Comparison of ENCODE assay signal across 8 mouse cellular contexts in genomic region chr13:14612926-14613529, GRCm38 (mm10). TPM values are rescaled to one million over a fixed set of nuclear protein-coding genes. Genes with fewer than 3 reads are reported as not detected.
DNase-seq lines count a peak whose midpoint lies in the region; ATAC-seq and TF ChIP-seq lines count a peak whose summit lies in the region.

Gene Mrpl32, minus strand, starts transcription at chr13:14613165.
Gene Psma2, plus strand, starts transcription at chr13:14613240.

- H3K27me3 ChIP-seq in E14TG2a.4 (ENCODE audit: insufficient read depth, low read length), result no peaks in the 10 kb centered on the region
- H3K27me3 ChIP-seq in forebrain, embryonic 12.5 days, result no peaks in the 10 kb centered on the region
- H3K27me3 ChIP-seq in heart, postnatal 0 days (ENCODE audit: control insufficient read depth, insufficient read depth, low read length), result no peaks in the 10 kb centered on the region
- no peaks in the 10 kb centered on the region for H3K27me3 ChIP-seq in liver, embryonic 16.5 days (ENCODE audit: control insufficient read depth, insufficient read depth, low read depth, low read length)
- no peaks in the 10 kb centered on the region for H3K27me3 ChIP-seq in neural tube, embryonic 13.5 days
- no peaks in the 10 kb centered on the region for H3K27me3 ChIP-seq in testis, adult 2 months (ENCODE audit: control insufficient read depth, insufficient read depth, low read length)

- H3K4me3 ChIP-seq in E14TG2a.4 (replicated peaks; ENCODE audit: low read length), result peak within 1 kb of the TSS; percentile 98
- H3K4me3 ChIP-seq in forebrain, embryonic 12.5 days (replicated peaks), result peak within 1 kb of the TSS; percentile 80
- peak within 1 kb of the TSS; percentile 96 for H3K4me3 ChIP-seq in heart, postnatal 0 days (ENCODE audit: low read depth, low read length)
- peak within 1 kb of the TSS; percentile 91 for H3K4me3 ChIP-seq in liver, embryonic 16.5 days (ENCODE audit: low read depth, low read length)
- peak within 1 kb of the TSS; percentile 95 for H3K4me3 ChIP-seq in neural tube, embryonic 13.5 days
- H3K4me3 ChIP-seq in testis, adult 2 months (ENCODE audit: control insufficient read depth, low read depth, low read length), result peak within 1 kb of the TSS; percentile 100

- peak; percentile 98 for DNase-seq in c-Kit-positive CD71-positive TER-119-positive erythroid progenitor cells, embryonic 14.5 days (ENCODE audit: low spot score)
- DNase-seq in heart, postnatal 0 days (ENCODE audit: low spot score), result peak; percentile 99
- peak; percentile 96 to 98 for DNase-seq in kidney, postnatal 4 days

- no peaks in the 10 kb centered on the region for H3K9me3 ChIP-seq in E14TG2a.4 (ENCODE audit: low read length)
- H3K9me3 ChIP-seq in forebrain, embryonic 12.5 days, result no peaks in the 10 kb centered on the region
- no peaks in the 10 kb centered on the region for H3K9me3 ChIP-seq in heart, postnatal 0 days (replicated peaks; ENCODE audit: control insufficient read depth, low read length)
- H3K9me3 ChIP-seq in liver, embryonic 16.5 days (replicated peaks; ENCODE audit: control insufficient read depth, low read length), result no peaks in the 10 kb centered on the region
- H3K9me3 ChIP-seq in neural tube, embryonic 13.5 days, result no peaks in the 10 kb centered on the region

- peak within 1 kb of the TSS; percentile 70 for H3K4me2 ChIP-seq in forebrain, embryonic 12.5 days
- peak within 1 kb of the TSS; percentile 78 for H3K4me2 ChIP-seq in heart, postnatal 0 days (ENCODE audit: low read depth, low read length)
- peak within 1 kb of the TSS; percentile 64 for H3K4me2 ChIP-seq in liver, embryonic 16.5 days (ENCODE audit: low read depth, low read length)
- H3K4me2 ChIP-seq in neural tube, embryonic 13.5 days, result peak within 1 kb of the TSS; percentile 86

- no peak for TF ChIP-seq EP300 in heart, postnatal 0 days (IDR thresholded peaks at IDR 0.05; ENCODE audit: low read depth)

- TF ChIP-seq POLR2A in testis, adult 2 months (IDR thresholded peaks at IDR 0.05; ENCODE audit: control insufficient read depth, low read depth, low read length), result peak; percentile 95

- H3K27ac ChIP-seq in forebrain, embryonic 12.5 days, result no peak within 1 kb of the TSS
- peak within 1 kb of the TSS; percentile 83 for H3K27ac ChIP-seq in heart, postnatal 0 days (ENCODE audit: low read depth)
- peak within 1 kb of the TSS; percentile 93 for H3K27ac ChIP-seq in liver, embryonic 16.5 days (ENCODE audit: low read length)
- H3K27ac ChIP-seq in neural tube, embryonic 13.5 days (replicated peaks), result peak within 1 kb of the TSS; percentile 72
- peak within 1 kb of the TSS; percentile 94 for H3K27ac ChIP-seq in testis, adult 2 months (ENCODE audit: control insufficient read depth, insufficient read depth, low read depth, low read length)

- peak within 1 kb of the TSS; percentile 84 for H3K9ac ChIP-seq in forebrain, embryonic 12.5 days
- peak within 1 kb of the TSS; percentile 94 for H3K9ac ChIP-seq in heart, postnatal 0 days (replicated peaks; ENCODE audit: low read depth, low read length)
- peak within 1 kb of the TSS; percentile 89 for H3K9ac ChIP-seq in liver, embryonic 16.5 days (ENCODE audit: low read depth, low read length)
- peak within 1 kb of the TSS; percentile 94 for H3K9ac ChIP-seq in neural tube, embryonic 13.5 days

- ATAC-seq in forebrain, embryonic 12.5 days (ENCODE audit: low FRiP score), result peak; percentile 97
- peak; percentile 100 for ATAC-seq in heart, postnatal 0 days (ENCODE audit: insufficient read depth, low read depth)
- ATAC-seq in liver, embryonic 16.5 days (ENCODE audit: low read depth), result peak; percentile 98
- peak; percentile 99 for ATAC-seq in neural tube, embryonic 13.5 days (ENCODE audit: low read depth)

- no peak for TF ChIP-seq CTCF in E14TG2a.4 (conservative IDR thresholded peaks at IDR 0.05; ENCODE audit: low read length)
- no peak for TF ChIP-seq CTCF in heart, postnatal 0 days (IDR thresholded peaks at IDR 0.05; ENCODE audit: low read depth)
- no peak; the same call in 1 of the 2 replicates for TF ChIP-seq CTCF in testis, adult 2 months (IDR thresholded peaks at IDR 0.05; ENCODE audit: control insufficient read depth, insufficient read depth, insufficient replicate concordance, low read depth, low read length)

- H3K4me1 ChIP-seq in E14TG2a.4 (replicated peaks; ENCODE audit: low read depth, low read length), result peaks cover 22% of the 10 kb centered on the region
- H3K4me1 ChIP-seq in forebrain, embryonic 12.5 days, result peaks cover 19% of the 10 kb centered on the region
- peaks cover 4% of the 10 kb centered on the region; the same call in 1 of the 2 replicates for H3K4me1 ChIP-seq in heart, postnatal 0 days (ENCODE audit: control insufficient read depth, insufficient read depth)
- H3K4me1 ChIP-seq in liver, embryonic 16.5 days (ENCODE audit: control insufficient read depth, low read depth, low read length), result peaks cover 12% of the 10 kb centered on the region
- H3K4me1 ChIP-seq in neural tube, embryonic 13.5 days (replicated peaks), result peaks cover 25% of the 10 kb centered on the region
- no peaks in the 10 kb centered on the region for H3K4me1 ChIP-seq in testis, adult 2 months (ENCODE audit: control insufficient read depth, insufficient read depth, low read length)

- H3K36me3 ChIP-seq in E14TG2a.4 (ENCODE audit: insufficient read depth, low read length), result peaks cover 51% of the 10 kb centered on the region
- peaks cover 23% of the 10 kb centered on the region for H3K36me3 ChIP-seq in forebrain, embryonic 12.5 days (replicated peaks)
- peaks cover 23% of the 10 kb centered on the region for H3K36me3 ChIP-seq in heart, postnatal 0 days (replicated peaks; ENCODE audit: control insufficient read depth, insufficient read depth, low read length)
- H3K36me3 ChIP-seq in liver, embryonic 16.5 days (ENCODE audit: control insufficient read depth, insufficient read depth), result peaks cover 11% of the 10 kb centered on the region
- H3K36me3 ChIP-seq in neural tube, embryonic 13.5 days, result peaks cover 38% of the 10 kb centered on the region
- no peaks in the 10 kb centered on the region for H3K36me3 ChIP-seq in testis, adult 2 months (ENCODE audit: control insufficient read depth, insufficient read depth, low read length)

- WGBS in forebrain, embryonic 12.5 days, result under 1% methylated on average over 42 of the region's 42 CpGs
- under 1% methylated on average over 42 of the region's 42 CpGs for WGBS in heart, postnatal 0 days
- 0% methylated on average over 42 of the region's 42 CpGs for WGBS in liver, embryonic 16.5 days (ENCODE audit: insufficient replicate concordance)
- WGBS in neural tube, embryonic 13.5 days, result under 1% methylated on average over 42 of the region's 42 CpGs

RNA-seq across cellular contexts. Expression of gene Mrpl32, which starts in this region (rescaled TPM):
- polyA plus RNA-seq in forebrain, embryonic 12.5 days (2016; fragmentation: Nextera tagmentation; extraction: Ambion mirVana), result 108 and 111 TPM in 2 replicates
- 17.9 and 18.3 TPM in 2 replicates for total RNA-seq in heart, postnatal 0 days (2014; rRNA removed; ENCODE audit: low replicate concordance)
- polyA plus RNA-seq in heart, postnatal 0 days (2015; fragmentation: Nextera tagmentation; extraction: Ambion mirVana), result 141 and 150 TPM in 2 replicates
- 56.3 and 64.2 TPM in 2 replicates for polyA plus RNA-seq in liver, embryonic 16.5 days (2015; fragmentation: Nextera tagmentation; extraction: Ambion mirVana)
- polyA plus RNA-seq in neural tube, embryonic 13.5 days (2015; fragmentation: Nextera tagmentation; extraction: Ambion mirVana), result 135 and 146 TPM in 2 replicates
- 10.9 and 11.2 TPM in 2 replicates for polyA plus RNA-seq in testis, adult 2 months (2012; rRNA removed)

RNA-seq across cellular contexts. Expression of gene Psma2, which starts in this region (rescaled TPM):
- 179 and 187 TPM in 2 replicates for polyA plus RNA-seq in forebrain, embryonic 12.5 days (2016; fragmentation: Nextera tagmentation; extraction: Ambion mirVana)
- total RNA-seq in heart, postnatal 0 days (2014; rRNA removed; ENCODE audit: low replicate concordance), result 62.3 and 70.7 TPM in 2 replicates
- polyA plus RNA-seq in heart, postnatal 0 days (2015; fragmentation: Nextera tagmentation; extraction: Ambion mirVana), result 140 and 141 TPM in 2 replicates
- polyA plus RNA-seq in liver, embryonic 16.5 days (2015; fragmentation: Nextera tagmentation; extraction: Ambion mirVana), result 104 and 115 TPM in 2 replicates
- 199 and 202 TPM in 2 replicates for polyA plus RNA-seq in neural tube, embryonic 13.5 days (2015; fragmentation: Nextera tagmentation; extraction: Ambion mirVana)
- 13.5 and 16.4 TPM in 2 replicates for polyA plus RNA-seq in testis, adult 2 months (2012; rRNA removed)
